Mouse (Mus musculus) lung, adult 2 months (tissue): ENCODE measurements at regions not wholly inside any gene's neighbourhood (a gene's known extent, or its start where the extent isn't known, plus 50 kb on each side); places are given as distances from the start of the nearest gene placed in this dataset.

Source experiments
- CTCF ChIP-seq: fragments of 200-500 bp; IDR thresholded peaks from 2 replicates; pipeline ENCODE4 v1.5.1; 2011; ENCODE audit warnings: mild to moderate bottlenecking, low read length, control low read depth; ENCODE audit not compliant: insufficient read depth
- POLR2A ChIP-seq: fragments of 200-500 bp; IDR thresholded peaks from 2 replicates; pipeline ENCODE4 v1.6.1; 2011; ENCODE audit warnings: low read depth, mild to moderate bottlenecking, control low read depth, low read length, borderline replicate concordance; ENCODE audit errors: extremely low read depth

DNA sequence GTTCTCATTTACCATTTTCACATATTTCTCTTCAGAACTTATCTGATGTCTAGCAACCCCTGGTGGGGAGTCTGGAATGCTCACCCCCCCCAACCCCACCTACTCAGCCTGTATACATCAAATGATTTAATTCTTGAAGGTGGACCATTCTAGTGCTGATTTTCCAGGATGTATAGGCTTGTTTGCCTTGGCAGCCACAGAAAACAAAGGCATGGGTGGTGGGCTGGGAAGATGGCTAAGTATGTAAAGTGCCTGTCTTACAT lies 305.7 kb downstream of the Ets1 start:
- no peak for TF ChIP-seq CTCF
- TF ChIP-seq POLR2A = no peak
